Mouse (Mus musculus): ENCODE results near the gene Skap1. TPM values are rescaled to one million over a fixed set of nuclear protein-coding genes. Genes with fewer than 3 reads are reported as not detected.

Skap1 gene
- polyA plus RNA-seq, 1 experiment: 3.0 TPM

DNA sequence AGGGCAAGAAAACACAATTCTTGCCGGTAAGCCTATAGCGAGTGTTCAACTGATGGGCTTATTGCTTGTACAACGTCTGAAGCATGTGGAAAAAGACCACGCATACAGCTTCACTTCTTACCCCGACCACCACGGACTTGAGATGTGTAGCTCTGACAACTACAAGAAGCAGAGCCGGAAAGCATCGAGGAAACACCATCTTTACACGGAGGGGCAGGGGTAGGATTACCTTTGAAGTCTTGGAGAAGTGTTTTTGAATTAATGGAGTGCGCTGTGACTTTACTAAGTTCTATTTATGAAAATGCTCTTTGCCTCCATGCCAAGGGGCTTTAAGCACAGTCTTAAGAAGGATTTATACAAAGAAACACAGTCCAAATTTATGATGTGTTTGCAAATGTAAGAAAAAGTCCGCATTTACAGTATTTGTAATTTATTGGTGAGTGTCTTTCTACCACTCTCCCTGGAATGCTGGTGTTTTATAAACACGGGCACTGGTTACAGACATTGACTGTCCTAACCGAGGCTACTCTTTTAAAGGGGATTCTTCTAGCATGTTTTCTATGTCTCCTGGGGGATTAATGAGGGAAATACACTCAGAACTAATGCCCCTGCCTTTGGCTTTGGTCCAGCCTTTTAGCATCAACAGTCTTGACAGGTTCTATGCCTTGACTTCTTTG is 67.5 kb downstream of the Skap1 start:
- 73% methylated on average over 13 of the region's 13 CpGs for WGBS
- H3K27ac ChIP-seq (ENCODE audit: insufficient read depth, low read depth, low read length): no peak overlapping the region
- H3K27me3 ChIP-seq (ENCODE audit: control insufficient read depth, insufficient read depth, low read length): no peaks in the 10 kb centered on the region
- no peaks in the 10 kb centered on the region for H3K4me1 ChIP-seq (ENCODE audit: control insufficient read depth, insufficient read depth, insufficient read length, low read length)
- TF ChIP-seq CTCF (IDR thresholded peaks at IDR 0.05; ENCODE audit: extremely low read depth, insufficient read length, insufficient replicate concordance, low read depth, low read length): no peak
- TF ChIP-seq POLR2A (IDR thresholded peaks at IDR 0.05; ENCODE audit: low read depth, low read length): no peak
- no peak overlapping the region for H3K4me3 ChIP-seq (ENCODE audit: low read depth, low read length)
- H3K36me3 ChIP-seq (ENCODE audit: control insufficient read depth, insufficient read depth, low read length): no peaks in the 10 kb centered on the region

DNA sequence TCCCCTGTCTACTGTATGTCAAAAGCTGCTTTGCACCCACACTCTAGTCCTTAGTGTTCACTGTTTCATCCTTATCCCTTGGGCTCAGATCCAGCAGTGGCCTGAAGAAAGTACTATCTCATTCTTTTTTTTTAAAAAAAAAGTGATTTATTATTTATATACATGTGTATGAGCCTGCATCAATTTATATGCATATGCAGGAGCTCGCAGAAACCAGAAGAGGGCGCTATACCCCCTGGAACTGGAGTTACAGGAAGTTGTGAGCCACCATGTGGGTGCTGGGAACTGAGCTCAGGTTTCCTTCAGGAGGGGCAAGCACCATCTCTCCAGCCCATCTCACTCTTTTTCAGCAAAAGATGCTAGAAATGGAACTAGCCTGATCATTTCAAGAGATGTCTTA is 70.1 kb downstream of the Skap1 start:
- H3K4me1 ChIP-seq (ENCODE audit: control insufficient read depth, insufficient read depth, insufficient read length, low read length): no peaks in the 10 kb centered on the region
- TF ChIP-seq CTCF (IDR thresholded peaks at IDR 0.05; ENCODE audit: extremely low read depth, insufficient read length, insufficient replicate concordance, low read depth, low read length): peak; percentile 9; the same call in 1 of the 2 replicates
- TF ChIP-seq POLR2A (IDR thresholded peaks at IDR 0.05; ENCODE audit: low read depth, low read length): no peak
- H3K27ac ChIP-seq (ENCODE audit: insufficient read depth, low read depth, low read length): no peak overlapping the region
- H3K36me3 ChIP-seq (ENCODE audit: control insufficient read depth, insufficient read depth, low read length): no peaks in the 10 kb centered on the region
- H3K4me3 ChIP-seq (ENCODE audit: low read depth, low read length): no peak overlapping the region
- H3K27me3 ChIP-seq (ENCODE audit: control insufficient read depth, insufficient read depth, low read length): 0 out of 2 replicates have a peak, but pooled peaks cover 3% of the 10 kb centered on the region
- 73% methylated on average over 2 of the region's 2 CpGs for WGBS

DNA sequence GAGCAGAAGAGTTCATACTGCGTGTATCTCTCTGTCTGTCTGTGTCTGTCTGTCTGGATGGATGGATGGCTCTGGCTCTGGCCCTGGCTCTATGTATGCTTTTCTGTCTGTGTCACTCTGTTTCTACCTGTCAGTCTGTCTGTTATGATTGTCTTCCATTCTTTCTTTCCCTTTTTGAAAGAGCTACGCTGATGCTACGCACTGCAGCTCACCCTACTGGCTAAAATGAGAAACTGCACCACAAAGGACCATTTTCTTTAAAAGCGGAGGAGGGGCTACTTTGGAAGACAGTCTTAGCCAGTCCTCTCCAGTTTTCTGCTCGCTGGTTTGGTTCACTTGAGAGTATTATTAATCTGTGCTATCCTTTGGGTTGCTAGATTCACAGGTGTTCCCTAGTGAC is 71.8 kb downstream of the Skap1 start:
- H3K27ac ChIP-seq (ENCODE audit: insufficient read depth, low read depth, low read length): no peak overlapping the region
- H3K4me3 ChIP-seq (ENCODE audit: low read depth, low read length): no peak overlapping the region
- TF ChIP-seq POLR2A (IDR thresholded peaks at IDR 0.05; ENCODE audit: low read depth, low read length) (no peak), CTCF (IDR thresholded peaks at IDR 0.05; ENCODE audit: extremely low read depth, insufficient read length, insufficient replicate concordance, low read depth, low read length) (peak; percentile 7; the same call in 1 of the 2 replicates)
- 0 out of 2 replicates have a peak, but pooled peaks cover 3% of the 10 kb centered on the region for H3K27me3 ChIP-seq (ENCODE audit: control insufficient read depth, insufficient read depth, low read length)
- H3K4me1 ChIP-seq (ENCODE audit: control insufficient read depth, insufficient read depth, insufficient read length, low read length): no peaks in the 10 kb centered on the region
- H3K36me3 ChIP-seq (ENCODE audit: control insufficient read depth, insufficient read depth, low read length): no peaks in the 10 kb centered on the region
- WGBS: 22% methylated on average over 5 of the region's 5 CpGs

DNA sequence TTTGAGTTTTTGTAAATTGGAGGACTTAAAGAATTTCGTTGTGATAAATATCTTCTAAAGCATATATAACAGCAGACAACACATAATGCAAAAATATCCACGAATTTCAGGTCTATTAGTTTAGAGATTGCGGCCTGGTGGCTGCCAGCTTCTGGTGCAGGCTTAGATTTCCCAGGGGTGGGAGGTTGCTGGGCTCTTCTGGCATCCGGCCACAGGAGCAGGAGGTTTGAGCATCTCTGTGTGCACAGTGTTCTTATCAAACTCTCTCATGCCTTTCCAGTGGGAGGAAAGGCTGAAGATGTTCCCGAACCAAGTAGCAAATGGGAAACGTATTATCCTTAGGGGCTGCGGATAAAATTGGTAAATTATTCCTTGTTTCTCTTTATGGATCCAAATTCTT is 77.6 kb downstream of the Skap1 start:
- H3K36me3 ChIP-seq (ENCODE audit: control insufficient read depth, insufficient read depth, low read length): no peaks in the 10 kb centered on the region
- no peaks in the 10 kb centered on the region for H3K4me1 ChIP-seq (ENCODE audit: control insufficient read depth, insufficient read depth, insufficient read length, low read length)
- no peak for TF ChIP-seq CTCF (IDR thresholded peaks at IDR 0.05; ENCODE audit: extremely low read depth, insufficient read length, insufficient replicate concordance, low read depth, low read length)
- no peak for TF ChIP-seq POLR2A (IDR thresholded peaks at IDR 0.05; ENCODE audit: low read depth, low read length)
- peaks cover 3% of the 10 kb centered on the region for H3K27me3 ChIP-seq (ENCODE audit: control insufficient read depth, insufficient read depth, low read length)
- H3K27ac ChIP-seq (ENCODE audit: insufficient read depth, low read depth, low read length): no peak overlapping the region
- no peak overlapping the region for H3K4me3 ChIP-seq (ENCODE audit: low read depth, low read length)
- 76% methylated on average over 7 of the region's 7 CpGs for WGBS

DNA sequence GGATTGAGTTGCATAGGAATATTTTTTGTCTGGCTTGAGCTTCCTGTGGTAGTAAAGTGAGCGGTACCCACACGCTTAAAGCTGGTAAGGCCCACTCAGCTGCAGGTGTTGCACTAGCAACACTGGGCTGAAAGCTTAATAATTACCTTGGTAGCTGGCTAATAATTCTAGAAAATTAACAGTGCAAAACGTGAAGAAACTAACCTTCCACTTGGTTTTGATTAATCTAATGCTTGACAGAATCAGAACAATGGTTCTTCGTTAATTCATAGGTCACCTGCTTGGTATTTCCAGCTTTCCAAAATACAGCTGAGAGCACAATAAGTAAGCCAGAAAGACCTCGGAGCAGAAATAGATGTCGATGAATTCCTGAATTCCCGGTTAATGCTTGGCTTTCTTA is 78.2 kb downstream of the Skap1 start:
- H3K27me3 ChIP-seq (ENCODE audit: control insufficient read depth, insufficient read depth, low read length): peaks cover 3% of the 10 kb centered on the region
- 52% methylated on average over 7 of the region's 7 CpGs for WGBS
- H3K4me3 ChIP-seq (ENCODE audit: low read depth, low read length): no peak overlapping the region
- no peak overlapping the region for H3K27ac ChIP-seq (ENCODE audit: insufficient read depth, low read depth, low read length)
- H3K36me3 ChIP-seq (ENCODE audit: control insufficient read depth, insufficient read depth, low read length): no peaks in the 10 kb centered on the region
- H3K4me1 ChIP-seq (ENCODE audit: control insufficient read depth, insufficient read depth, insufficient read length, low read length): no peaks in the 10 kb centered on the region
- TF ChIP-seq CTCF (IDR thresholded peaks at IDR 0.05; ENCODE audit: extremely low read depth, insufficient read length, insufficient replicate concordance, low read depth, low read length) (no peak), POLR2A (IDR thresholded peaks at IDR 0.05; ENCODE audit: low read depth, low read length) (no peak)

DNA sequence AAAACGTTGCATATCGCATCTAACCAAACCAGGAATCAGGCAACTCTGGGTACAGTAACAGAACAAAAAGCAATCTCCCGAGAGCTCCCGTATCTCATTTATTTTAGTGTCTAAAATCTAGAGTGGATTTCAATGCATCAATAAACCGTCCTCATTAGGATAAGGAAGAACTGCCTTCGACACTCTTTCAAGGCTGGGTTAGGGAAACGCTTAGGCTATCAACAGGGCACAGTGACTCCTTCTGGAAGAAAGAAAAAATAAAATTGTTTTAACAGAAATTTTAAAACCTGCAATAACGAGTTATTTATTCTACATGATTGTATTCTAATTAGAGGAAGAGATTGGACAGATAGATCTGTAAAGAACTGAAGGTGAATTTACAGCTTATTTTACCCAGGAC is 82.0 kb downstream of the Skap1 start:
- Histone ChIP-seq H3K4me3 (ENCODE audit: low read depth, low read length) (no peak overlapping the region), H3K36me3 (ENCODE audit: control insufficient read depth, insufficient read depth, low read length) (no peaks in the 10 kb centered on the region), H3K27me3 (ENCODE audit: control insufficient read depth, insufficient read depth, low read length) (no peaks in the 10 kb centered on the region; the same call in none of the 2 replicates), H3K4me1 (ENCODE audit: control insufficient read depth, insufficient read depth, insufficient read length, low read length) (no peaks in the 10 kb centered on the region), H3K27ac (ENCODE audit: insufficient read depth, low read depth, low read length) (no peak overlapping the region)
- 53% methylated on average over 8 of the region's 8 CpGs for WGBS
- no peak for TF ChIP-seq CTCF (IDR thresholded peaks at IDR 0.05; ENCODE audit: extremely low read depth, insufficient read length, insufficient replicate concordance, low read depth, low read length)
- no peak for TF ChIP-seq POLR2A (IDR thresholded peaks at IDR 0.05; ENCODE audit: low read depth, low read length)

DNA sequence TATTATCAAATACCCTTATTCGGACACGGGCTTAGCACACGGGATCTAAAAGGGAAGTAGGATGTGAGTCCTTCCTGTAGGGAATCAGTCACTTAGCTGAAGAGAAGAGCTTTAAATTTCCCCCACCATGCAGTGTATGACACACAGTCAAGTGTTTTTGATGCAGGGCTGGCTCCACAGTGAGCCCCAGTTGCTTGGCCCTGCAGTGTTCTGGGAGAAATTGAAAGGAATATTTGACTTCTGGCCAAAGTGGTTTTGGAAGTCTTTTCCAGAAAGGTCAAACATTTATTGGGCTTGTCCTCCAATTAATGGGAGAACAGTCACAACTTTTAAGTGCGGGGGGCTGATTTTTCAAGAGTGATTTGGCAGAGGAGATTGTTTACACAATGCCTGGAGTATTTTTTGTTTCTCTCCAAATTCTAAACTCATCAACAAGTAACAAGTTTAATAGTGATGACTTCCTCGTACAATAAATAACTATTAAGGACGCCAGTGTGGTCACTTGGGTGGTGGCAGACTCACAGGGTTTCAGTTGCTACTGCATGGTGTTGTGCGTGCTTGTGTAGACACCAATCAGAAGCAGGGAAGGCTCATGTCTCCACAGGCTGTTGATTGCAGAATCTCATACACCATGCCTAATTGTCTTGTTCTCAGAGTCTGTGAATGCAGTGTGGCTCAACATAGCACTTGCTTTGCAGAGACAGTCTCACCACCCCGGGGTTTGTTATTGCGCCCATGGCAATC is 86.7 kb downstream of the Skap1 start:
- no peak for TF ChIP-seq POLR2A (IDR thresholded peaks at IDR 0.05; ENCODE audit: low read depth, low read length)
- TF ChIP-seq CTCF (IDR thresholded peaks at IDR 0.05; ENCODE audit: extremely low read depth, insufficient read length, insufficient replicate concordance, low read depth, low read length): no peak
- no peak overlapping the region for H3K27ac ChIP-seq (ENCODE audit: insufficient read depth, low read depth, low read length)
- no peaks in the 10 kb centered on the region for H3K4me1 ChIP-seq (ENCODE audit: control insufficient read depth, insufficient read depth, insufficient read length, low read length)
- no peaks in the 10 kb centered on the region for H3K36me3 ChIP-seq (ENCODE audit: control insufficient read depth, insufficient read depth, low read length)
- 66% methylated on average over 9 of the region's 9 CpGs for WGBS
- peaks cover 6% of the 10 kb centered on the region for H3K27me3 ChIP-seq (ENCODE audit: control insufficient read depth, insufficient read depth, low read length)
- H3K4me3 ChIP-seq (ENCODE audit: low read depth, low read length): no peak overlapping the region

Data from small intestine, adult 2 months (tissue).